Mouse (Mus musculus) liver, embryonic 11.5 days (tissue): ENCODE measurements around the gene Gm28539. TPM values are rescaled to one million over a fixed set of nuclear protein-coding genes. Genes with fewer than 3 reads are reported as not detected.
"Not testable (repeated sequence)": the region's sequence is repeated elsewhere in the genome, so short reads cannot be mapped to it uniquely, and the experiment has no call there.

Experiments
- ATAC-seq: fragments of 200-750 bp; cut with Nextera tagmentation; replicated peaks from 2 replicates; pipeline ENCODE4 v1.8.0; 2017; ENCODE audit warnings: moderate number of reproducible peaks, mild to moderate bottlenecking, moderate TSS enrichment, moderate library complexity; ENCODE audit not compliant: low FRiP score
- DNase-seq: peaks from one replicate; pipeline ENCODE4 v3.0.0-alpha.2; 2017; ENCODE audit warnings: low spot score
- H3K27ac ChIP-seq: fragments of 300-500 bp; sonication (generic); 2 replicates; pipeline ENCODE4 v1.5.1; 2014; ENCODE audit warnings: mild to moderate bottlenecking, low read depth, low read length, control low read depth
- H3K27me3 ChIP-seq: fragments of 300-500 bp; sonication (generic); replicated peaks from 2 replicates; pipeline ENCODE4 v1.6.1; 2014; ENCODE audit warnings: low read length, mixed read lengths; ENCODE audit not compliant: control insufficient read depth, insufficient read depth
- H3K36me3 ChIP-seq: fragments of 300-500 bp; sonication (generic); 2 replicates; pipeline ENCODE4 v1.6.1; 2014; ENCODE audit warnings: mild to moderate bottlenecking, low read length, moderate library complexity, mixed read lengths; ENCODE audit not compliant: control insufficient read depth, insufficient read depth
- H3K4me1 ChIP-seq: fragments of 300-500 bp; sonication (generic); replicated peaks from 2 replicates; pipeline ENCODE4 v1.6.1; 2014; ENCODE audit warnings: low read length, mixed read lengths; ENCODE audit not compliant: control insufficient read depth, insufficient read depth
- H3K4me2 ChIP-seq: fragments of 300-500 bp; sonication (generic); 2 replicates; pipeline ENCODE4 v1.6.1; 2014; ENCODE audit warnings: mild to moderate bottlenecking, control low read depth, moderate library complexity
- H3K4me3 ChIP-seq: fragments of 300-500 bp; sonication (generic); 2 replicates; pipeline ENCODE4 v1.5.1; 2014; ENCODE audit warnings: low read depth, low read length, control low read depth
- H3K9ac ChIP-seq: fragments of 300-500 bp; sonication (generic); 2 replicates; pipeline ENCODE4 v1.6.1; 2014; ENCODE audit warnings: low read depth, low read length, control low read depth
- H3K9me3 ChIP-seq: fragments of 300-500 bp; sonication (generic); 2 replicates; pipeline ENCODE4 v1.6.1; 2016; ENCODE audit warnings: low read length, inconsistent platforms, mixed read lengths; ENCODE audit not compliant: control insufficient read depth
- WGBS: fragments of 180-500 bp; shearing (Covaris S2); extraction: QIAGEN DNeasy Blood & Tissue Kit; methylation state at CpG from one replicate; pipeline ENCODE4 v1.1.7; 2014; 5-methylcytosine and 5-hydroxymethylcytosine counted together
- polyA plus RNA-seq: library from polyadenylated mRNA; unstranded; fragments of >200 nt; fragmentation: Nextera tagmentation; extraction: Ambion mirVana; gene quantifications from 2 replicates; pipeline ENCODE4 v1.2.1, GENCODE M21; 2014

The Gm28539 gene
- polyA plus RNA-seq, 1 experiment from 2014 or later: 0.11 TPM

DNA sequence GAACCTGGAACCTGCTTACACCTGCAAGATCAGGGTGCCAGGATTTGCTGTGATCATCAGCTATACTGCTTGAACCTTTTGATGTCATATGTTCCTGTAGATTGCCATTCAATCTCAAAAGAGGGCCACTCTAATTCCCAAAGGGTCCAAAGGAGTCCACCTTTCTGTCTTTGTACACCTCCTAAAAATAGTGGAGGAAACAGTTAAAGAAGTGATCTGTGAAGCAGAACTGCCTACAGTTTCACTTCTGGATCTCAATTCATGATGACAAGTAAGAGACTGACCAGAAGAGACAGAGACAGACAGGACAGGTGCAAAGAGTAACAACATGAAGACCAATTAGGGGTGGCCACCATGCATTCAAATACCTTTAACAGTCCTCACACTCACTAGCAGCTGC is 127.1 kb downstream of the Gm28539 start:
- no peaks in the 10 kb centered on the region for H3K27me3 ChIP-seq
- no peak overlapping the region for H3K27ac ChIP-seq
- H3K9me3 ChIP-seq: peaks cover 5% of the 10 kb centered on the region
- H3K36me3 ChIP-seq: peaks cover 39% of the 10 kb centered on the region
- H3K4me1 ChIP-seq: no peaks in the 10 kb centered on the region
- H3K9ac ChIP-seq: no peak overlapping the region
- H3K4me2 ChIP-seq: no peak overlapping the region
- H3K4me3 ChIP-seq: no peak overlapping the region
- ATAC-seq: no peak
- no peak for DNase-seq

DNA sequence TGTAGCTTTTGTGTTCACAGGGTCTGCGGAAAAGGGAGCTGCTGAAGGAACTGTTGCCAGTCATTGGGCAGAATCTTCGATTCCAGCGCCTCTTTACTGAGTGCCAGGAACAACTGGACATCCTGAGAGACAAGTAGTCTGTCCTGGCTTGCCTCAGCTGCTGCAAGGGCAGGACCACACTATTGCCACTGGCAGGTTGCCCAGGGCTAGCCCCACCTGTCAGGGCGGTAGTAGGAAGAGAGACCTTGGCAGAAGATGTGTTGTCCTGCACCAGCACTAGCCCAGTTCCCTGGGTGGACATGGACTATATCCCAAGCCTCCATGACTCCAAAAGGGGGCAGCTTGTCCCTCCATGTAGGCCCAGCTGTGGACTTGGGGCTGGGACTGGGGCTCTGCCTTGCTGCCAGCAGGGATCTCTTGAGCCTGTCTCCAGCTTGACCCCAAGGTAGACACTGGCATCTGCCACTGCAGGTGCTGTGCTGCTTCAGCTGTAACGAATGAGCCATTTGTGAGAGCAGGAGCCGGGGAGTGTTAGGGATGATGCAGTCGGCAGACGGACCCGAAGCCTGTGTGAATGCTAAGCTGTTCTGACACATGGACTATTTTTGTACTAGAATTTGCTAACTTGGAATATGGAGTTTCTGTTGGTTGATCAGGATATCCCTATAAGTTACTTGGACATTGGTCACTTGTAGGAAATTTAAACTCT is 133.2 kb downstream of the Gm28539 start:
- WGBS: 94% methylated on average over 9 of the region's 9 CpGs
- H3K36me3 ChIP-seq: peaks cover 25% of the 10 kb centered on the region
- H3K4me3 ChIP-seq: no peak overlapping the region
- no peaks in the 10 kb centered on the region for H3K9me3 ChIP-seq
- DNase-seq (no peak), ATAC-seq (no peak; the same call in 1 of the 2 replicates)
- no peaks in the 10 kb centered on the region for H3K4me1 ChIP-seq
- no peak overlapping the region for H3K9ac ChIP-seq
- H3K27me3 ChIP-seq: no peaks in the 10 kb centered on the region
- no peak overlapping the region for H3K4me2 ChIP-seq
- no peak overlapping the region for H3K27ac ChIP-seq

- H3K4me3 ChIP-seq: no peak overlapping the region
- no peaks in the 10 kb centered on the region for H3K27me3 ChIP-seq
- H3K9ac ChIP-seq: no peak overlapping the region
- peaks cover 17% of the 10 kb centered on the region for H3K36me3 ChIP-seq
- H3K4me2 ChIP-seq: no peak overlapping the region
- ATAC-seq (no peak), DNase-seq (no peak)
- H3K27ac ChIP-seq: no peak overlapping the region
- WGBS: 58% methylated on average over 3 of the region's 3 CpGs
- no peaks in the 10 kb centered on the region for H3K4me1 ChIP-seq
- H3K9me3 ChIP-seq: no peaks in the 10 kb centered on the region
Measured at GRCm38 (mm10) chr16:18970837-18971236, 134.5 kb downstream of the Gm28539 start.

GRCm38 (mm10) chr16:18975665-18976064 is 139.3 kb downstream of the Gm28539 start:
- H3K4me3 ChIP-seq, H3K9me3 ChIP-seq, H3K9ac ChIP-seq, ATAC-seq, H3K4me1 ChIP-seq, H3K4me2 ChIP-seq, H3K36me3 ChIP-seq, DNase-seq, H3K27ac ChIP-seq, H3K27me3 ChIP-seq: not testable (repeated sequence)
- 85% methylated on average over 23 of the region's 23 CpGs for WGBS

- Histone ChIP-seq H3K4me3 (no peak overlapping the region), H3K27me3 (no peaks in the 10 kb centered on the region), H3K4me2 (no peak overlapping the region), H3K4me1 (no peaks in the 10 kb centered on the region), H3K9me3 (no peaks in the 10 kb centered on the region), H3K36me3 (peaks cover 4% of the 10 kb centered on the region; the same call in 1 of the 2 replicates), H3K27ac (no peak overlapping the region), H3K9ac (no peak overlapping the region)
- WGBS: 68% methylated on average over 19 of the region's 23 CpGs
- DNase-seq: no peak
- no peak for ATAC-seq
Measured at GRCm38 (mm10) chr16:18976315-18976714, 139.9 kb downstream of the Gm28539 start.

DNA sequence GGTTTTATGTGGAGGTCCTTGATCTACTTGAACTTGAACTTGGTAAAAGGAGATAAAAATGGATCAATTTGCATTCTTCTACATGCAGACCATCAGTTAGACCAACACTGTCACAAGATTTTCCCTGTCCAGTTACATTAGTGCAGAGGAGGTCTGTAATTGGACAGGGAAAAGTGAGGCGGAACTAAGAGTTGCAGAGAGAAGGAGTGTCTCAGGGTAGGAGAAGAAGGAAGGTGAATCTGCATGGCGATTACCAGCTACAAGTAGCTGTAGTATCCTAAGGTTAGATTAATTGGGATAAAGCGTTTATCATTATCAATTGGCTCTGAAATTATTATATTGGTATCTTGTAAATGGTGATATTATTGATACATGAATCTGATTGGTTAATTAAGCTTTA is 150.0 kb downstream of the Gm28539 start:
- Histone ChIP-seq H3K9ac (no peak overlapping the region), H3K4me2 (no peak overlapping the region), H3K27me3 (no peaks in the 10 kb centered on the region), H3K36me3 (no peaks in the 10 kb centered on the region), H3K9me3 (no peaks in the 10 kb centered on the region), H3K4me3 (no peak overlapping the region), H3K27ac (no peak overlapping the region), H3K4me1 (no peaks in the 10 kb centered on the region)
- ATAC-seq (no peak), DNase-seq (no peak)
- WGBS: 85% methylated on average over 3 of the region's 3 CpGs

DNA sequence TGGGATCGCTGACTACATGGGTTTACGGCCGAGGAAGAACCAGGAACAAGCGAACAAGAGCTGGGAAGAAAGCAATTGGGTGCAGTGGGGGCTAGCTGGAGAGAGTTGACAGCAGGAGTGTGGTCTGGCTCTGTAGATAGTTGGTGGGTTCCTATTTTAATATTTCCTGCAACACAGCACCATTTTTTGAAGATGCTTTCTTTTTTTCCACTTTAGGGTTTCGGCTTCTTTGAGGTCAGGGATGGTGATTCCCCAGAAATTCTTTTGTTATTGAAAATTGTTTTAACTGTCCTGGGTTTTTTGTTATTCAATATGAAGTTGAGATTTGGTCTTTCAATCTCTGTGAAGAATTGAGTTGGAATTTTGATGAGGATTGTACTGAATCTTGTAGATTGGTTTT is 150.5 kb downstream of the Gm28539 start:
- no peak for DNase-seq

DNA sequence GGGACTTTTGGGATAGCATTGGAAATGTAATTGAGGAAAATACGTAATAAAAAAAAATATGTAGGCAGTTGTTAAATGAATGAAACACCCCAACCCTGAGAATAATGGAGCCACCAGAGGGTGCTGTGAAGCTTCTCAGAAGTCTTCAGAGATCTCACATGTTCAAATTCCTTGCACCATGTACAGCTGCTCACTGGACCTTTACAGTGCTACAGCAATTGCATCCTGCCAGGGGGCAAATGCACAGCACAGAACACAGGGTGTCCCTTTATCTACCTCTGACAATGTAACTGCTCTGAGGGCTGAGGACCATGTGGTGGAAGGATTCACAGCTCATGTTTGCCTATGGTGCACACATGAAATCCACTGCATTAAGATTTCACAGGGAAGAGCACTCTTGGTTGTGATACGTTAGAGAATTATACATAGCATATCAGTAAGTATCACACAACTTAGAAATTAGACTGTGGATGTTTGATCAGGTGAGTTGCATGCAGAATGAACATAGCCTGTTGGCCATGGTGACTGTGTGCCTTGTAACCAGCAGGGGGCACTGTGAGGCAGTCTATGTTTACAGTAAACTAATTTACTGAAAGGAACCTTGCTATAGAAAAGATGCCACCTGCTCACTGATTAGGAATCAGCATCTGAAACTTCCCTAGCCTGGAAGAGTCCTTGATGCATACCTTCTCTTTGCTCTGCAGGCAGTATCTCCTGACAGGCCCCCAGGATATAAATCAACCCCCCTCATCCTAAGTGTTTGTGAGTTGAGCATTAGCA is 166.4 kb downstream of the Gm28539 start:
- not testable (repeated sequence) for ATAC-seq, H3K4me2 ChIP-seq, H3K36me3 ChIP-seq, H3K4me3 ChIP-seq, H3K27me3 ChIP-seq, H3K9ac ChIP-seq, H3K4me1 ChIP-seq, H3K9me3 ChIP-seq, DNase-seq, H3K27ac ChIP-seq
- WGBS: 36% methylated on average over 2 of the region's 2 CpGs

More for the DNA sequence above, 150.5 kb downstream of the Gm28539 start:
- Histone ChIP-seq H3K9ac (no peak overlapping the region), H3K4me2 (no peak overlapping the region), H3K27me3 (no peaks in the 10 kb centered on the region), H3K36me3 (no peaks in the 10 kb centered on the region), H3K4me1 (no peaks in the 10 kb centered on the region), H3K4me3 (no peak overlapping the region), H3K9me3 (no peaks in the 10 kb centered on the region), H3K27ac (no peak overlapping the region)
- ATAC-seq: no peak
- 76% methylated on average over 5 of the region's 5 CpGs for WGBS

DNA sequence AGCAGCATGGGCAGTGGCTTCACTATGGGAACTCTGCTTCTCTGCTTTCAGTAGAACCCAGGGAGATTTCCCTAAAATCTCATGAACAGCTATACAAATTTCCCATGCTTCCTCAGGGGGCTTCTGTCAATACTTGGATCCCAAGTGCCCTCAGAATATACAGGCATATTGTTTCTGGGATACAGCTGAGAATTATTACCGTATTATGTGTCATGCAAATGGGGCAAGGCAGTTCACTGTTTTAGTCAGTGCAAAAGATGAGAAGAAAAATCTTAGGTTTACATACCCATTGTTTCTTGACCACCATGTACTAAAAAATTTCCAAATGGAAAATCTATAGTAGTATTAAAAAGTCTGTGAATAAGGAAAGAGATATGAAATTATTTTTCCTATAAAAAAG is 167.4 kb downstream of the Gm28539 start:
- no peak overlapping the region for H3K4me2 ChIP-seq
- no peaks in the 10 kb centered on the region for H3K9me3 ChIP-seq
- H3K9ac ChIP-seq: no peak overlapping the region
- no peaks in the 10 kb centered on the region for H3K27me3 ChIP-seq
- H3K27ac ChIP-seq: no peak overlapping the region
- DNase-seq: no peak
- ATAC-seq: no peak
- no peaks in the 10 kb centered on the region for H3K36me3 ChIP-seq
- 83% methylated on average over 1 of the region's 1 CpGs for WGBS
- no peak overlapping the region for H3K4me3 ChIP-seq
- H3K4me1 ChIP-seq: no peaks in the 10 kb centered on the region
